Mouse (Mus musculus): ENCODE results near the gene Vil1. TPM values are rescaled to one million over a fixed set of nuclear protein-coding genes. Genes with fewer than 3 reads are reported as not detected.

Gene Vil1
- total RNA-seq, 2 experiments from 2014 or later, result not detected

DNA sequence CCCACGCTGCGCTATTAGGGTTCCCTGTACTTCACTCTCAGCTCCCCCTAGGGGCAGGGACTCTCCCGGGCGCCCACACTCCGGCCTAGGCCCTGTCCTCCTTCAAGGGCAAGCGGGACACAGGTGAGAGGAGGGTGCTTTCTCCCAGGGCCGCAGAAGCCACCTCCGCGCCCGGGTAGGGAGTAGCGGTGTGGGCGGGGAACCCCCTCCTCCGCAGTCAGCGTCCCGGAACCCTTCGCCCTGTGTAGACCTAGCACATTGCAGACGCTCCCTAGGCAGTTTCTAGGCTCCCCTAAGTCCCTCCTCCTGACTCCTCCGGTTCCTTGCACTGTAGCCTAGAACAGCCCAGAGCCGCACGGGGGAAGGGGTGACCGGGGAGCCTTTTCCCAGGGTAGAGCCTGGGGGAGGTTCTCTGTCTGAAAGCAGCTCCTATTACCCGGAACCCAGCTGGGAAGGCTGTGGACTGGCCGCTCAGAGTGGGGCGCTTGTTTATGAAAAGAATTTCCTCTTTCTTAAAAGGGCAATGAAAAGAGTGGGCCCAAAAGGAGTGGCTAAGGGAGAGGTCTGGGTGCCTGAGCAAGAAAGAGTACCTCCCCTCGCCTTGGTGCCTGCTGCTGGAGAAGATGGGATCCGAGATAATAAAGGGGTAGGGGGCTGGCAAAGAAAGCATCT, 22.3 kb upstream of the Vil1 start:
- peak; percentile 65 for ATAC-seq (replicated peaks; ENCODE audit: poor library complexity)

DNA sequence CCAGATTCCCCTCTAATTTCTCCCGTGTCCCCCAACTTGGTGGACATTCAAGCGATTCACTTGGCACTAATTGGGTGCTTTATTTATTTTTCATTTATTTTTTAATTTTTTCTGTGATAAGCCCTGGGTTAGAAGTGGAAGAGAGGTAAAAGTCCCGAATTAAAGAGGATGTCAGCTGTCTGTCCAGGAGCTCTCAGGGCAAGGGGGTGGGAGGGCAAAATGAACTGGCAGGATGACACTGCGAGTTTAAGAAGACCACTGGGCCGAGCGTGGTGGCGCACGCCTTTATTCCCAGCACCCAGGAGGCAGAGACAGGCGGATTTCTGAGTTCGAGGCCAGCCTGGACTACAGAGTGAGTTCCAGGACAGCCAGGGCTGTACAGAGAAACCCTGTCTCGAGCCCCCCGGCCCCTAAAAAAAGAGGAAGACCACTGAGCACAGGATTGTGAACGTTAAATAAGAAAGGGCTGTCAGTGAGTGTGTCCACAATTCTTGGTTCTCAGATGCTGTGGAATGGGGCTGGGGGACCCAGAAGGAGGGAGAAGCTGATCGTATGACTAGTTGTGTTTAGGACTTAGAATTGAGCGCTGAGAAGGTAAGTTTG, 21.7 kb upstream of the Vil1 start:
- ATAC-seq (replicated peaks; ENCODE audit: poor library complexity), result no peak

DNA sequence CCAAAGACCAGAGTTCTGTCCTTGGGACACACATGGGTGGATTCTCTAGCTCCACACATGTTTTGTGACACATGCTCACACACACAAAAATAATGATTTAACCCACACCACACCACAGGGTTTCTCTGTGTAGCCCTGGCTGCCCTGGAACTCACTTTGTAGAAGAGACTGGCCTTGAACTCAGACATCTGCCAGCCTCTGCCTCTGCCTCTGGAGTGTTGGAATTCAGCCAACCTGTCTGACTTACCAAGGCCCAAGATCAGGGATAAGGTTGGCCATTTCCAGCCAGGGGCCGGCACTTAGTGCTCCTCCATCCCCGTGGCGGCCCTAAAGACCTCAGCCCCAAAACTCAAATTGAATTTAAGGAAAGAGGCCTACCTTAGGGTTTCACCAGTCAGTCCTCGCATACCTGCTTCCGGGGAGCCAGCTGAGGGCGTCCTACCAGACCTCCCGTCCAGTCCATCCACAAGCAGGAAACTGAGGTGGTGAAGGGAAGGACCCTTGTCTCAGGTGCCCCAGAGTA, 20.7 kb upstream of the Vil1 start:
- ATAC-seq (replicated peaks; ENCODE audit: poor library complexity), result no peak

DNA sequence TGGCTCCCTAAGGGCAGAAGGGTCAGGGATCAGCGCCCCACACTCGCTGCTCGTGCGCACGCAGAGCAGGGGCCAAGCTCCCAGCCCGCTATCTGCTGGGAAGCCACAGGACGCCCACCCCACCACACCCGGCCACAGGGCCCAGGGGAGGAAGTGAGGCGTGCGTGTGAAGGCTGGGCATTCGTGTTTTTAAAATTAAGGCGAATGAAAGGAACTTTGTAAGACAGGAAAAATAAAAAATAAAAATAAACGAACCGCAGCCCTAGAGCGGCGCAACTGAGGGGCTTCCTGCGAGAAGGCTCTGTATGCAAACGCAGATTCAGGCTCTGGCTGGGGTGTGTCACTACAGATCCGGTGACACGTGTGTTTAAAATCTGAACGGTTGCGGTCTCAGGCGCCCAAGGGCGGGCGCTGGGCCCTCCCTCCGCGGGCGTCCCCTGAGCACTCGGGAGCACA, 19.3 kb upstream of the Vil1 start:
- peak; percentile 7; the same call in 1 of the 2 replicates for ATAC-seq (replicated peaks; ENCODE audit: poor library complexity)

DNA sequence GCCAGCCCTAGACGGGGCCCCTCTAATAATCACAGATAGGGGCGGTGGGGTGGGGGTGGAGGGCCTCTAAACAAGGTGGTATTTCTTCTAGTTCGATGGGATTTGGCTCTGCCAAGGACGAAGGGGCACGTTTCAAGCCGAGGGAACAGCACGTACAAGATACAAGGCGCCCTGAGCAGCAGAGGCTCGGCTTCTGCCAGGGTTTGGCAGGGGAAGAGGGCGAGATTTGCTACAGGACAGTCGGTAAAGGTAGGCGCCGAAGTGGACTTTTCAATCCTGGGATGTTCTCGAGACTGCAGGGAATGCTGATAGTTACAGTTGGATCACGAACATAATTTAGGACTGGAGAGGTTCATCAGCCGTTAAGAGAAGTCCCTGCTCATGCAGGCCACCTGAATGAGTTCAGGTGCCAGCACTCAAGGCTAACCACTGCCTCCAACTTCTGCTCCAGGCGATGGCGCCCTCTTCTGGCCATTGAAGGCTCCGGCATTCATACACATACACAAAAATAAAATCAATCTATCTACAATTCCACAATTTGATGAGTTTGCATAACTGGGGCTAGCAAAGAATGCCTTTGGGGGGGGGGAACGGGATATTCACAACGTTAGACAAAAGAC, 18.8 kb upstream of the Vil1 start:
- peak; percentile 20 for ATAC-seq (replicated peaks; ENCODE audit: poor library complexity)

DNA sequence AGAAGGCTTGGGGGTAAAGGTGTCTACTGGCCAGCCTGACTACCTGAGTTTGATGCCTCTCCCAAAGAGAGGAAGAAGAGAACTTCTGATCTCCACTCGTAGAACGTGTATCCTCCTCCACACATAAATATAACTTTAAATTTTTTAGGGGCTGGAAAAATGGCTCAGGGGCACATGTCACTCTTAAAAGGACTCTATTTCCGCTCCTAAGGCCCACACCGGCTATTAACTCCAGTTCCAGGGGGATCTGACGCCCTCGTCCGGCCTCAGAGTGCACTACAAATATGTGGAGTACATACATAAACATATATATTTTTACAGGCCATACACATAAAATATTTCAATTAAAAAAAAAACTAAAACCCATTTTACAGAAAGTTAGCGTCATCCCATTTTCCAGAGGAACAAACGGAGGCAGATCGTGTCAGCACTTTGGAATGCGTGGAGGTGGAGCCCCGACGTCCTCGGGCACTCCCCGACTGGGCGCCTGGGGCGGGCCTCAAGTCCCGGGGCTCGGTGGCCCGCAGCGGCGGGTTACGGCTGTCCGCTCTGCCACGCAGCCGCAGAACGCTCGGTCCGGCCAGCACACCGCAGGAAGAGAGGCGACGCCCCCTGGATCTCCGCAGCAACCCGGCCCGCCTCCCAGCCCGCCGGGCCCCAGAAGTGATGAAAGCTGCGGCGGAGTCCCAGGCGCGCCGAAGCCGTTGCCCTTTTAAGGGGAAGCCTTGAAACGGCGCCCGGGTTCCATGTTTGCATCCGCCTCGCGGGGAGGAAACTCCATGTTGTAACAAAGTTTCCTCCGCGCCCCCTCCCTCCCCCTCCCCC, 18.0 kb upstream of the Vil1 start, which contains the start of gene Ctdsp1:
Ctdsp1 (plus strand) TSS at position 586 of the 825 bp plus-strand sequence.
- ATAC-seq (replicated peaks; ENCODE audit: poor library complexity), result peak; percentile 49

DNA sequence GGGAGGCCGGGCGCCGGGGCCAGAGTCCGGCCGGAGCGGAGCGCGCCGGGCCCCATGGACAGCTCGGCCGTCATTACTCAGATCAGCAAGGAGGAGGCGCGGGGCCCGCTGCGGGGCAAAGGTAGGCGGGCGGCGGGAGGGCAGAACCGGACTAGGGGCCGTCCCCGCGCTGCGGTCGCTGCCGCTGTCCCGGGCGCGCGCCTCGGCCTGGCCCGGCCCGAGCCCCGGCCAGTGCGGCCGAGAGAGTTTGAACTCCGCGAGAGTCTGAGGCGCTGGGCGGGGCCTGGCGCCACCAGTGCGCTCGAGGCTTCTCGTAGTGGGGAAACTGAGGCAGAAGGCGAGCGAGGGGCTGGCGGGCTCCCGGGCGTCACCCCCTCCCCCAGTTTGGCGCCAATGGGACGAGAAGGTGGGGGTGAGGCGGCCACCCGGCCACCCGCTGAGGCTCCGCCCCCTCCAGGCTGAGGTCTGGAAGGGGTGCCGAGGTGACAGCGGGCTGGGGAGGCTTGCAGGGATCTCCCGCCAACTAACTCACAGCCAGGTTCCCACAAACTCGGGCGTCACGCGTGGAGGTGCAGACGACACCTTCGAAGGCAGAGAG, 17.2 kb upstream of the Vil1 start:
- peak; percentile 39 for ATAC-seq (replicated peaks; ENCODE audit: poor library complexity)

DNA sequence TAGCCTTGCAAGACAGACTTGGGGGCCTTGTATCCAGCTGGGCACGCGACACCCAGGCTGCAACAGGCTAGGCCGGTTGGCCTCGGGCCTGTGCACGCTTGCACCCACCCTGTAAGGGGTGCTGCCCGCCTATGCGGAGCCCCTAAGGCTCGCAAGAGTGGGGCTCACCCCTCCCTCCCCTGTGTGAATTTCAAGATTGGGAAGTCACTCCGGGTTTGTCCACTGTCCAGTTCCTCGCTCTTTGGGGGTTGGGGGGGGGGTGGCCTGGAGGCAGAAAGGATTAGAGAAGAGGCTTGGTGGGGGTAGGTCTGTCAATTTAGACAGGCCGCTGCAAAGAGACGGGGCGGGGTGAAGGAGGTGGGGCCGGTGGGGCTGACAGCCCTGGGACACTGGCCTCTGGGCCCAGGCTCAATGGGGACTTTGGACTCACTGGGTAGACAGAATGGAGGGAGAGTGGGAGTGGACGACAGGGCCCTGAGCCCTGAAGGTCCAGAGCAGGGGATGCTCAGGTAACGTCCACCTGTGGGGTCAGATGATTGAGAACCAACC, 16.7 kb upstream of the Vil1 start:
- peak; percentile 0; the same call in 1 of the 2 replicates for ATAC-seq (replicated peaks; ENCODE audit: poor library complexity)

DNA sequence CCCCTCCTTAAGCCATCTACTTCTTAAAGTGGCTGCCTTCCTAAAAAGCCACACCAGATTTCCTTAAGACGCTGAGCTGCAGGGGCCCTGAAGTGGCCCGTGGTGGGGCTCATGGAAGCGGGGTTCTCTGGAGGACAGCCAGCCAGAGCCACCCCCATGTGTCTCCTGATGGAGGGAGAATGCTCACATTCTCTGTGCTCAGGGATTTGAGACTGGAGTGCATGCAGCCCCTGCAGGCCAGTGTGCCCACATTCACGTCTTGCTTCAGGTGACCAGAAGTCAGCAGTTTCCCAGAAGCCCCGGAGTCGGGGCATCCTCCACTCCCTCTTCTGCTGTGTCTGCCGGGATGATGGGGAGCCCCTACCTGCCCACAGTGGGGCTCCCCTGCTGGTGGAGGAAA, 16.2 kb upstream of the Vil1 start:
- ATAC-seq (replicated peaks; ENCODE audit: poor library complexity), result no peak

DNA sequence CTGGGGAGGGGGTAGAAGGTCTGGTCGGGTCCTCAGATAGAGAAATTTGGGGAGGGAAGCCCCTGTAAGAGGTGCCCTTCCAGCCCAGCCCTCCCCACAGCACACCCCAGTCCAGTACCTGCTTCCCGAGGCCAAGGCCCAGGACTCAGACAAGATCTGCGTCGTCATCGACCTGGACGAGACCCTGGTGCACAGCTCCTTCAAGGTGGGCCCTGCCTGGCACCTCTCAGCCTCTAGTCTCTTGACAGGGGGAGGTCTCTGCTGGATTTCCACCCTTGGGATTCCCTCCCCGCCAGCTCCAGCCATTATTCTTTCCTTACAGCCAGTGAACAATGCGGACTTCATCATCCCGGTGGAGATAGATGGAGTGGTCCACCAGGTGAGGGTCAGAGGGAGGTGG, 15.5 kb upstream of the Vil1 start:
- ATAC-seq (replicated peaks; ENCODE audit: poor library complexity), result no peak

DNA sequence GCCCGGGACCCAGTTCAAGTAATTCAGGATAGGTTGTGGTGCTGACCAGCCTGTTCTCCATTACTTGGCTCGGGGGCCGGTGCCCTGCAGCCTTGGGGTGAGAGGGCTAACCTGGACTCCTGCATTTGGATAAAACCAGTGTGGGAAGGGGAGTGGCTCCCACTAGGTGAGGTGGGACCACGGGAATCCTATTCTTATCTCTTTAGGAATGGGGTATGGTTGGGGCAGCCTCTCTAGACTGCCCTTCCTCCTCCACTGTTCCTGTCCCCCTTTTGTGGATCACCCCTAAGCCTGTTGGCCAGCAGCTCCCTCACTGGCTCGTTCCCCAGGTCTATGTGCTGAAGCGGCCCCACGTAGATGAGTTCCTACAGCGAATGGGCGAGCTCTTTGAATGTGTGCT, 14.9 kb upstream of the Vil1 start:
- ATAC-seq (replicated peaks; ENCODE audit: poor library complexity), result no peak

DNA sequence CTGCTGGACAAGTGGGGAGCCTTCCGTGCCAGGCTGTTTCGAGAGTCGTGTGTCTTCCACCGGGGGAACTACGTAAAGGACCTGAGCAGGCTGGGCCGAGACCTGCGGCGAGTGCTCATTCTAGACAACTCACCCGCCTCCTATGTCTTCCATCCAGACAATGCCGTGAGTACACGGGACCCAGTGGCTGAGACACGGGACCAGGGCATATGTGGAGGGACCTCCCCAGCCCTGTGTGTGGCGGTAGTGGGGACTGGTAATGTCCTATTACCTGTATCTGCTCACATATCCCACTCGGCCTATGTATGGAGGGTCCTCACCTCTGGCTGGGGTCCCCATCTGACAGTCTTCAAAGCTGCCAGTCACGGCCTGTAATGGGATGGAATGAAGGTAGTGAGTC, 14.3 kb upstream of the Vil1 start:
- no peak for ATAC-seq (replicated peaks; ENCODE audit: poor library complexity)

DNA sequence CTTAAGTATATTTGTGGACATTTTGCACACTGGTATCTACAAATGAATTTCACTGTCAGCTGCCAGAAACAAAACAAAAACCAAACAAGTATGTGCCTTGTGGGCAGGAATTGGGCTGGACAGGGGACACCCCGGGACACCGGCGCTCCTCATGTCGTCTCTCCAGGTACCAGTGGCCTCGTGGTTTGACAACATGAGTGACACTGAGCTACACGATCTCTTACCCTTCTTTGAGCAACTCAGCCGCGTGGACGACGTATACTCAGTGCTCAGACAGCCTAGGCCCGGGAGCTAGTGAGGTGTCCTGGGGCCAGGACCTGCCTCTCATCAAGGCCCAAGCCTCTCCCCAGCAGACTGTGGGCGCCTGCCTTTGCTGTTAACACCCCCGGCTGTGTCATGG, 13.9 kb upstream of the Vil1 start:
- ATAC-seq (replicated peaks; ENCODE audit: poor library complexity), result no peak

DNA sequence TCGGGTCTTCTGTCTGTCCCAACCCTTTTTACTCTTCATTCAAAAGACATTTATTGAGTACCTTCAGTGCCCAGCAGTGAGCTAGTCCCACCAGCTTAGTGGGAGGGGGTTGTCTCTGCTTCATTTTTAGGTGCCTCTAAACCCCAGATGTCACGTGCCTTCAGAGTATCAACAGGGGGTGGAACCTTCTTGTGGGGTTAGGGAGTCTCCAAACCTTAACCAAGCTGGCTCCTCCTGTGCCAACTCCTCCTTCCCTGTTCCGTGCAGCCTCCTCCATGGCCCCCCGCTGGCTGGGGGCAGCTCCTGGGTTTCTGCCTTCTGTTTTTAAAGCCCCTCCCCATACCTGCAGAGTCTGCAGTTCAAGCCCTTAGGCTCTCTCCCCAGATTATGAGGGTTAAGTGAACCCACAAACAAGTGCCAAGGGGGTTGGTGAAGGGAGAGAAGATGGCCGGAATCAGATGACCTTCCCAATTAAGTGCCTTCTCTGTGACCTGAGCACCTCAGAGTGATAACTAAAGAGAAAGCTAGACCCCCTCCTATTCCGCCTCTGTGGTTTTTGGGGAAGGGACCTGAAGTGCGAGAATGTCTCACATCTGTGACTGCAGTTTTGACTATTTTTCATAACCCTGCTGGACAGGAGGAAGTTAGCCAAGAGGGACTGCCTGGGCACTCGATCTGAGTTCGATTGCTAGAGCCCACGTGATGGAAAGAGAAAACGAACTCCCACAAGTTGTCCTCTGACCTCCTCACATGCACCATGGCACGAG, 12.5 kb upstream of the Vil1 start:
- ATAC-seq (replicated peaks; ENCODE audit: poor library complexity), result peak; percentile 9

DNA sequence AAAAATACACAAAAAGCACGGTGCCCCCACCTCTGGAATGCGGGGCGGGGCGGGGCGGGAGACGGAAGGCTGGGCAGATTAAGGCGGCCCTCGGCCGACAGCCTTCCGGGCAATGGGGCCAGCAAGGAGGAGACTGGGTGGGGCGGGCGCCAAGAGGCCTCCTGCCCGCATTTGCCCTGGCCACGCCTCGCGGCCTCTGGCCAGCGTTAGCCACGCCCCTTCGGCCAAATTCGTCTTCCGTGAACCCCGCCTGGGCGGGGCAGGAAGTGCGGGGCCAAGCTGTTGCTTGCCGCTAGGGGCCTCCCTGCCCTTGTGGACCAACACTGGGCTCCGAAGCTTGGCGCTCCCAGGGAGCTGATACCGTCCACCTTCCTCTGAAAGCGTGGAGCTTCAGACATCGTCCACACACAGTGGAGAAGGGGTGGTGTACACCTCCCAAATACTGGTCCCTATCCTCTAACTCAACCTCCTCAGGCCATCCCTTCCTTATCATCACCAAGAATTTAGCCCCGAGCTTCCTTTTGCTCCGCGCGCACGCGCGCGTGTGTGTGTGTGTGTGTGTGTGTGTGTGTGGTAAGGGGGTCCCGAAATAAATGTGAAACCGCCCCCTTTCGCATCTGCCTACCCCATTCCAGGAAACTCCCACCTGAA, 11.8 kb upstream of the Vil1 start:
- ATAC-seq (replicated peaks; ENCODE audit: poor library complexity), result peak; percentile 78

DNA sequence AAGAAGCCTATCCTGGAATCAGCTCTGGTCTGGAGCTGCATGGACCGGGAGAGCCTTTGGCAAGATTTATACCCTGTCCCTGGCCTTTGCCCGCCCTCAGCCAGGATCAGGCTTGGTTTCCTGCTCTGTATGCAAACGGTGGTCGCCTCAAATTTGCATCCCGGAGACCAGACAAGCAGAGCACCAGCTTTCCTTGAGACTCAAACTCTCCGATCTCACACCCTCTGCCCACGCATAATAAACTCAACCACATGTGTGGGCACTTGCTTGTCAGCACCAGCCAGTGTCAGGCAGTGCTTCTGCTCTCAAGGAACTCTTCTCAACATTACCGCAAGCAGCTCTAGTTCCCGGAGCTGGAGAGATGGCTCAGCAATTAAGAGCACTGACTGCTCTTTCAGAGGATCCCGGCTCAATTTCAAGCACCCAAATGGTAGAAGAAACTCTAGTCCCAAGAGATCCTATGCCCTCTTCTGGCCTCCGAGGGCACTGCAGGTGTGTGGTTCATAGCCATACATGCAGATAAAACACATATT, 11.2 kb upstream of the Vil1 start:
- ATAC-seq (replicated peaks; ENCODE audit: poor library complexity), result peak; percentile 60

DNA sequence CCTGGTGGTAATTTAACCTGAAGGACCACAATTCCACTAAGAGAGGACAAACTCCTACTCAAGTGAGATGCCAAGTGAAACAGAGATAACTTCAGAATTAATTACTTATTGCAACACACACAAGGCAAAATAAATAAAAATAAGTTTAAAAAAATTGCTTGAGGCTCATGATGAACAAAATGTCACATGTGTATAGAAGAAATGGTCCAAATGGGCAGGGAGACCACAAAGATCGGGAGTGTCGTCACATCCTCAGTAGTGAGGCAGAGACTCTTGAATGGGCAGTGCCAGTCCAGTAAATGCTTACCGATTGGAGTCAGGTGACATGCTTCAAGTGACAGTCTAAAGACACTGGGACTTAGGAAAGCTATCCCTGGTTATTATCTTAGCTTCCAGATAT, 8.6 kb upstream of the Vil1 start:
- no peak for ATAC-seq (replicated peaks; ENCODE audit: poor library complexity)

DNA sequence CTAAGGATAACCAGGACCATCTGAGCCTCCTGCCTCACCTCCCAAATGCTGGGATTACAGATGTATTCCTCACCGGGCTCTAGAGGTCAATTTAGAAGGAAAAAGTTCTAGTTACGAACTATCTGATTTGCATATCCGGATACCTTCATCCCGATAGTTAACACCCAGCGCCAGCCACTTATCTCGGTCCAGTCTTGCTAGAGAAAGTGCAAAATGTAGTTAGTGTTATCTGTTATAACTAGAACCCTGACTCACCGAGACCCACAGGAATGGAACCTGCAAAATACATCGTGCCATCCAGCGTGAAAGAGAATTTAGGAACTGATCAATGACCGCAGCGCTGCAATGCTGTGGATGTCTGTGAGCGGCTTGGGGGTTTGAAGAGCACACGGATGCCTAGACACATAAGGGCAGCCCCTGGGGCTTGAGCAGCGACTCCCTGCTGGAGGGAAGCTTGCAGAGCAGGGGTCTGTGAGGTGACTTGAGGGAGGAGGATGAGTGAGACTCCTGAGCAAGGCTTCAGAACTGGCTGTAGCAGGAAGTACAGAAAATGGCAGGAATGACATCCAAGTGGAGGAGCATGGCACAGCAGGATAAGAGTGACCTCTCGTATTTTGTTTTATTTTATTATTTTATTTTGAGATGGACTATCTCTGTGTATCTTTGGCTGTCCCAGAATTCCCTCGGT, 8.0 kb upstream of the Vil1 start:
- ATAC-seq (replicated peaks; ENCODE audit: poor library complexity), result no peak

All from megakaryocyte progenitor cell, adult 5-6 weeks (primary cell).